Mouse (Mus musculus) adrenal gland, postnatal 0 days (tissue): Measurements from ENCODE around the gene Tax1bp3. TPM values are rescaled to one million over a fixed set of nuclear protein-coding genes. Genes with fewer than 3 reads are reported as not detected.

ENCODE experiments used
- polyA plus RNA-seq: library from polyadenylated mRNA; unstranded; fragments of >200 nt; fragmentation: Nextera tagmentation; extraction: Ambion mirVana; gene quantifications from 2 replicates; pipeline ENCODE4 v1.2.1, GENCODE M21; 2015

Gene Tax1bp3
- 152 and 167 TPM in 2 replicates for polyA plus RNA-seq

GRCm38 (mm10) chr11:73176608-73177508, at the start of gene Tax1bp3, which contains the start of gene Emc6:
TSS of gene Tax1bp3 (plus strand) at chr11:73177083.
TSS of gene Emc6 (minus strand) at chr11:73177037.

GRCm38 (mm10) chr11:73137591-73138501, 39.0 kb upstream of the Tax1bp3 start, which contains the start of gene Haspin:
TSS of gene Haspin (minus strand) at chr11:73138294.

GRCm38 (mm10) chr11:73159957-73160810, 16.7 kb upstream of the Tax1bp3 start, which contains the start of gene P2rx5:
TSS of gene P2rx5 (plus strand) at chr11:73160421.

GRCm38 (mm10) chr11:73198603-73199229, 21.8 kb downstream of the Tax1bp3 start, which contains the start of gene Ctns:
TSS of gene Ctns (minus strand) at chr11:73199042.

GRCm38 (mm10) chr11:73199230-73199712, 22.4 kb downstream of the Tax1bp3 start, which contains the start of gene Shpk:
TSS of gene Shpk (plus strand) at chr11:73199460.

Other genes starting within 250 kb of the Tax1bp3 start
- 4.7 and 4.8 TPM in 2 replicates for gene Atp2a3, start 215.9 kb upstream of the Tax1bp3 start, polyA plus RNA-seq
- 1.0 and 1.1 TPM in 2 replicates for gene P2rx1, start 178.0 kb upstream of the Tax1bp3 start, polyA plus RNA-seq
- 2.2 and 2.8 TPM in 2 replicates for gene Camkk1, start 158.1 kb upstream of the Tax1bp3 start, polyA plus RNA-seq
- 5.6 and 8.5 TPM in 2 replicates for gene Ncbp3, start 129.3 kb upstream of the Tax1bp3 start, polyA plus RNA-seq
- 0.03 and 0.21 TPM in 2 replicates for gene Itgae, start 86.5 kb upstream of the Tax1bp3 start, polyA plus RNA-seq
- gene Haspin, start 38.8 kb upstream of the Tax1bp3 start, polyA plus RNA-seq, result 2.9 and 3.1 TPM in 2 replicates
- gene P2rx5, start 16.7 kb upstream of the Tax1bp3 start, polyA plus RNA-seq, result 0.50 TPM in 2 replicates
- gene Emc6, start within 50 bp of the Tax1bp3 start, polyA plus RNA-seq, result 111 and 130 TPM in 2 replicates
- 12.1 and 15.4 TPM in 2 replicates for gene Ctns, start 22.0 kb downstream of the Tax1bp3 start, polyA plus RNA-seq
- gene Shpk, start 22.4 kb downstream of the Tax1bp3 start, polyA plus RNA-seq, result 4.2 and 5.5 TPM in 2 replicates
- 0.10 and 0.35 TPM in 2 replicates for gene Trpv1, start 57.2 kb downstream of the Tax1bp3 start, polyA plus RNA-seq
- 0.06 and 0.08 TPM in 2 replicates for gene Trpv3, start 90.3 kb downstream of the Tax1bp3 start, polyA plus RNA-seq
- gene Aspa, start 152.5 kb downstream of the Tax1bp3 start, polyA plus RNA-seq, result 10.5 and 20.1 TPM in 2 replicates
- gene Gm49340, start 152.7 kb downstream of the Tax1bp3 start, polyA plus RNA-seq, result not detected in 2 replicates
- 0.57 TPM in 1 of 2 replicates, not detected in the other for gene Spata22, start 152.7 kb downstream of the Tax1bp3 start, polyA plus RNA-seq
- not detected in 2 replicates for gene Olfr20, start 173.7 kb downstream of the Tax1bp3 start, polyA plus RNA-seq
- gene Olfr376, start 194.2 kb downstream of the Tax1bp3 start, polyA plus RNA-seq, result not detected in 2 replicates
- gene Olfr1, start 222.5 kb downstream of the Tax1bp3 start, polyA plus RNA-seq, result not detected in 2 replicates